Mouse (Mus musculus) forebrain, postnatal 0 days (tissue): ENCODE data around the gene Oxct2a. TPM values are rescaled to one million over a fixed set of nuclear protein-coding genes. Genes with fewer than 3 reads are reported as not detected.

ENCODE experiments used
- ATAC-seq: fragments of 200-750 bp; cut with Nextera tagmentation; 2 replicates; pipeline ENCODE4 v1.8.0; 2017; ENCODE audit warnings: mild to moderate bottlenecking, moderate library complexity
- DNase-seq: peaks from one replicate; pipeline ENCODE4 v3.0.0-alpha.2; 2015
- H3K27ac ChIP-seq: fragments of 300-500 bp; sonication (generic); 2 replicates; pipeline ENCODE4 v1.5.1; 2014; ENCODE audit warnings: low read depth, mild to moderate bottlenecking, antibody characterized with exemption, low read length, moderate library complexity, mixed read lengths
- H3K27me3 ChIP-seq: fragments of 300-500 bp; sonication (generic); 2 replicates; pipeline ENCODE4 v1.6.1; 2014; ENCODE audit warnings: mild to moderate bottlenecking, low read length, mixed read lengths; ENCODE audit not compliant: insufficient read depth
- H3K36me3 ChIP-seq: fragments of 300-500 bp; sonication (generic); 2 replicates; pipeline ENCODE4 v1.6.1; 2014; ENCODE audit warnings: mild to moderate bottlenecking, moderate library complexity; ENCODE audit not compliant: insufficient read depth
- H3K4me1 ChIP-seq: fragments of 300-500 bp; sonication (generic); 2 replicates; pipeline ENCODE4 v1.6.1; 2014; ENCODE audit warnings: antibody characterized with exemption; ENCODE audit not compliant: insufficient read depth
- H3K4me2 ChIP-seq: fragments of 300-500 bp; sonication (generic); 2 replicates; pipeline ENCODE4 v1.6.1; 2014; ENCODE audit warnings: low read depth, mild to moderate bottlenecking, moderate library complexity
- H3K4me3 ChIP-seq: fragments of 300-500 bp; sonication (generic); 2 replicates; pipeline ENCODE4 v1.5.1; 2014; ENCODE audit warnings: low read depth, low read length, mixed read lengths
- H3K9ac ChIP-seq: fragments of 300-500 bp; sonication (generic); 2 replicates; pipeline ENCODE4 v1.6.1; 2014; ENCODE audit warnings: mild to moderate bottlenecking
- H3K9me3 ChIP-seq: fragments of 300-500 bp; sonication (generic); 2 replicates; pipeline ENCODE4 v1.6.1; 2016; ENCODE audit warnings: low read length
- CTCF ChIP-seq: sonication (generic); IDR thresholded peaks from 2 replicates; pipeline ENCODE4 v1.5.1; 2016; ENCODE audit warnings: antibody characterized with exemption, control low read depth, low read depth
- WGBS: fragments of 180-500 bp; shearing (Covaris S2); extraction: QIAGEN DNeasy Blood & Tissue Kit; methylation state at CpG from one replicate; pipeline ENCODE4 v1.1.7; 2014; 5-methylcytosine and 5-hydroxymethylcytosine counted together
- polyA plus RNA-seq: library from polyadenylated mRNA; unstranded; fragments of >200 nt; fragmentation: Nextera tagmentation; extraction: Ambion mirVana; gene quantifications from 2 replicates; pipeline ENCODE4 v1.2.1, GENCODE M21; 2015
- total RNA-seq: library from RNA; depleted of rRNA; stranded (reverse); fragments of >200 nt; gene quantifications from 2 replicates; pipeline ENCODE4 v1.2.3, GENCODE M21; 2014

Gene Oxct2a
- total and polyA plus RNA-seq, 2 experiments from 2014 or later: 0.08 to 0.19 TPM

DNA sequence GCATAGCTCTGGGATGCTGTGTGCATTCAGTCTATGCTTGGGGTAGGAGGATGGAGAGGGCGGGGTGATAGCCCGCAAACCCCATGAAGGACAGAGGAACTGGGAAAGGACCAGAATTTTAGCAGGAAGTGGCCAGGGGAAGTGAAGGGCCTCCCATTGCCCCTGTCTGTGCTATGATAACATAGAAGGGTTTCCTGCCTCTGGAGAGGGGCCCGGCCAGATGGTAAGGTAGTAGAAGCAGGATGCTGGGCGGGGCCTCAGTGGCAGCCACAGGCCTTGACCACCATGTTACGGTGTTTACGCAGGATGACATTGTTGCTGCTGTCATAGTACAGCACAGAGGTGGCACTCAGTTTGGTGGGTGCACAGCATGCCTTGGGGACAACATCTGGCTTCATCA is 10.4 kb downstream of the Oxct2a start:
- no peak overlapping the region for H3K4me3 ChIP-seq
- H3K4me1 ChIP-seq: no peaks in the 10 kb centered on the region
- no peak for TF ChIP-seq CTCF
- H3K9ac ChIP-seq: no peak overlapping the region
- H3K4me2 ChIP-seq: no peak overlapping the region
- H3K27ac ChIP-seq: no peak overlapping the region
- 90% methylated on average over 6 of the region's 6 CpGs for WGBS
- H3K27me3 ChIP-seq: no peaks in the 10 kb centered on the region
- DNase-seq: no peak
- H3K9me3 ChIP-seq: no peaks in the 10 kb centered on the region
- no peak for ATAC-seq
- no peaks in the 10 kb centered on the region; the same call in 1 of the 2 replicates for H3K36me3 ChIP-seq

DNA sequence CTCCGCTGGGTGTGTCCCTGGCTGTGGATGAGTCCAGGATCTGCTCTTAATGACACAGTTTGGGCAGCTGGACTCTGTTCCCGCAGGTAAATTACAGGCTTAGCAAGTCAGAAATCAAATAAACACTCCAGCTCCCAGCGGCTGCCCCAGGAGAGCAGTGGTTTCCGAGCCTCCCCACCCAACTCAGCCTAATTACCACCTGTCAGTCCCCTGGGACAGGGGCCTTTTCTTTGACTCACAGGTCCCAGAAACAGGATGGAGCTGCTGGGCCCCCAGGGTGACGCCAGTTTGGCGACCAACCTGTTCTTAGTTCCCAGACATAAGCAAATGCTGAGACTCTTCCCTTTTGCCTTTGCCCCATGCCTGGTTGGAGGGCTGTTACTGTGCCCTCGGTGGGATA is 11.6 kb downstream of the Oxct2a start:
- H3K9me3 ChIP-seq: no peaks in the 10 kb centered on the region
- TF ChIP-seq CTCF: no peak
- no peak overlapping the region for H3K4me2 ChIP-seq
- no peak overlapping the region for H3K4me3 ChIP-seq
- no peaks in the 10 kb centered on the region; the same call in none of the 2 replicates for H3K36me3 ChIP-seq
- ATAC-seq (no peak), DNase-seq (no peak)
- H3K27ac ChIP-seq: no peak overlapping the region
- H3K9ac ChIP-seq: no peak overlapping the region
- H3K27me3 ChIP-seq: no peaks in the 10 kb centered on the region
- WGBS: 86% methylated on average over 7 of the region's 7 CpGs
- no peaks in the 10 kb centered on the region for H3K4me1 ChIP-seq

DNA sequence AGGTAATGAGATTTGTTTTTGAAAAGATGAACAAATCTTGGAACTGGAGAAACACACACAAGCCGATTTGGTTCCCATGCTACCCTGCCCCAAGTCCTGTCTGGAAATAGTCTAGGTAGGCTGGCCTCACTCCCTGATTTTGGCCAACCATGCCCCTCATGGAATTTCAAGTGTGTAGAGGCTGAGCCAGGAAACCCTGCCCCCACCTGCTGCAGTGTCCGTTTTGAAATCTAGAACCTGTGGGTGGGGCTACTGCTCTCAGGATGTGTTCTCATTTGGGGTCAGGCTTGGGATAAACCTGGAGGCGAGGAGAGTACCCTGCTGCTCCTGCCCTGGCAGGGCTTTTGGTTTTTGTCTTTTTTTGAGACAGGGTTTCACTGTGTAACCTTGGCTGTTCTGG is 15.1 kb downstream of the Oxct2a start:
- no peak for TF ChIP-seq CTCF

DNA sequence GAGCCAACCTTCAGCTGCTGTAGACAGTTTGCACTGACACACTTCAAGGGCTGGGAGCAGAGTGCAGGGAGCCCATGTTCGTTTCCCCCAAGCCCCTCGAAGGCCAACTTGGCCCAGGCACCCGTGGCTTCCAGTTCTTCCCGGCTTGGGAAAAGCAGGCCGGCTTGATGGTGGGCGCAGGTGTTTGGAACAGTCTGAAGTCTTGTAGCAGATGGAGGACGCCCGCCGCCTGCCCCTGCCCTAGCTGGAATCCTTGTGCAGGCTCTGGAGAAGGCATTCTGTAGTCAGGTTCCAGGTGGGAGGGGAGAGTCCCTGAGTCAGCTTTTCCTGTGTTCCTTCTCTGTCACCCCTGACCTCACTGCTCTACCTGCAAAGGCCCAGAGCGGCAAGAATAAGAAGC is 16.4 kb downstream of the Oxct2a start:
- no peak for ATAC-seq
- H3K9ac ChIP-seq: no peak overlapping the region
- H3K9me3 ChIP-seq: no peaks in the 10 kb centered on the region
- no peak overlapping the region for H3K27ac ChIP-seq
- H3K4me1 ChIP-seq: no peaks in the 10 kb centered on the region
- no peak for DNase-seq
- H3K36me3 ChIP-seq: peaks cover 13% of the 10 kb centered on the region
- WGBS: 81% methylated on average over 10 of the region's 10 CpGs
- H3K4me2 ChIP-seq: no peak overlapping the region
- no peak for TF ChIP-seq CTCF
- H3K4me3 ChIP-seq: no peak overlapping the region
- no peaks in the 10 kb centered on the region for H3K27me3 ChIP-seq

More for the DNA sequence above, 15.1 kb downstream of the Oxct2a start:
- 60% methylated on average over 3 of the region's 3 CpGs for WGBS
- no peak overlapping the region for H3K4me2 ChIP-seq
- ATAC-seq (no peak), DNase-seq (no peak)
- H3K9ac ChIP-seq: no peak overlapping the region
- H3K36me3 ChIP-seq: no peaks in the 10 kb centered on the region; the same call in none of the 2 replicates
- no peaks in the 10 kb centered on the region for H3K27me3 ChIP-seq
- H3K9me3 ChIP-seq: no peaks in the 10 kb centered on the region
- no peak overlapping the region for H3K27ac ChIP-seq
- H3K4me3 ChIP-seq: no peak overlapping the region
- H3K4me1 ChIP-seq: no peaks in the 10 kb centered on the region

DNA sequence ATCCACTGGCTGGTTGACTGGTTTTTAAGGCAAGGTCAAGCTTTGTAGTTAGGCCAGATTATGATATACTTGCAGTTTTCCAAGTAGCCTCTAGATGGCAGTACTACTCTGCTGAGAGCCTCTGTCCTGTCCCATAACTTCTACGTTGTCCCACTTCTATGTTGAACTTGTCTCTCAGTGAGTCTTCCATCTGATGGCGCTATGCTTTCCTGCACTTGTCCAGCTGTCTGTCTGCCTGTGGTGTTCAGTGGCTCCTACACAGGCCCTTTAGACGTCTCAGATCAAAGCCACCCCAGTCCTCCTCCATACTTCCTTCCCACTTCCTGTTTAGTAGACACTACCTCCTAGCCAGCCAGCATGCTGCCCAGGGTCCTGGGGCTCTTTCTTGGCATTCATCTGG is 17.6 kb downstream of the Oxct2a start:
- peak; percentile 48 for DNase-seq

DNA sequence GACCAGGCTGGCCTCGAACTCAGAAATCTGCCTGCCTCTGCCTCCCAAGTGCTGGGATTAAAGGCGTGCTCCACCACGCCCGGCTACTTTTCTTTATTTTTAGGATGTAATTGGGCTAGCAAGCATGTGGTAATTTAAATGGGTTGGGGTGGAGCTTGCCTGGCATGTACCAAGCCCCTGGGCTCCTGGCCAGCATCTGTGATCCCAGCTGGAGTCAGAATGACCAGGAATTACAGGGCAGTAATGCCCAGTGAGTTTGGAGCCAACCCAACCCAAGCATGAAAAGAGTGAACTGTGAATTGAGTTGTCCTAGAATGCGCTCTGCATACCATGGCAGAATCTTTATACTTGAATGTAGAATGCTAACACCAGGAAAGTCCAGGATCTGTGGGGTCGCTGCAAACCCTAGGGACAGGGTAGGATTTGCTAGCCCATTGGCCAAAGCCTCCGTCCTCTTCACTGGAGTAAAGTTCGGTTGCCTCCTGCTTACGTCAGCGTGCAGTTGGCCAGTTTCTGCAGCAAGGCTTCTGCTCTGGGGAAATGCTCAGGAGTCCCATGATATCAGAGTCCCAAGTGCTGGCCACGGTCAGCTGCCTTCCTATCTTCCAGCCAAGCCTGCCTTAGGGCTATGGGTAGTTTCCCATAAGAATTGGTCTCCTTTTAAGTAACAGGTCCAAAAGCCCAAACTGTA is 24.3 kb downstream of the Oxct2a start:
- Histone ChIP-seq H3K4me1 (no peaks in the 10 kb centered on the region), H3K9ac (no peak overlapping the region), H3K27me3 (no peaks in the 10 kb centered on the region), H3K4me2 (no peak overlapping the region), H3K4me3 (no peak overlapping the region), H3K27ac (no peak overlapping the region), H3K9me3 (no peaks in the 10 kb centered on the region), H3K36me3 (peaks cover 68% of the 10 kb centered on the region)
- 86% methylated on average over 11 of the region's 11 CpGs for WGBS
- ATAC-seq: no peak
- no peak for TF ChIP-seq CTCF
- no peak for DNase-seq

More for the DNA sequence above, 17.6 kb downstream of the Oxct2a start:
- peak; percentile 79 for TF ChIP-seq CTCF
- no peak overlapping the region for H3K27ac ChIP-seq
- H3K4me1 ChIP-seq: no peaks in the 10 kb centered on the region
- 50% methylated on average over 3 of the region's 3 CpGs for WGBS
- no peak overlapping the region for H3K4me3 ChIP-seq
- no peak overlapping the region for H3K9ac ChIP-seq
- peaks cover 17% of the 10 kb centered on the region for H3K36me3 ChIP-seq
- no peaks in the 10 kb centered on the region for H3K27me3 ChIP-seq
- no peaks in the 10 kb centered on the region for H3K9me3 ChIP-seq
- ATAC-seq: peak; percentile 34
- H3K4me2 ChIP-seq: no peak overlapping the region

DNA sequence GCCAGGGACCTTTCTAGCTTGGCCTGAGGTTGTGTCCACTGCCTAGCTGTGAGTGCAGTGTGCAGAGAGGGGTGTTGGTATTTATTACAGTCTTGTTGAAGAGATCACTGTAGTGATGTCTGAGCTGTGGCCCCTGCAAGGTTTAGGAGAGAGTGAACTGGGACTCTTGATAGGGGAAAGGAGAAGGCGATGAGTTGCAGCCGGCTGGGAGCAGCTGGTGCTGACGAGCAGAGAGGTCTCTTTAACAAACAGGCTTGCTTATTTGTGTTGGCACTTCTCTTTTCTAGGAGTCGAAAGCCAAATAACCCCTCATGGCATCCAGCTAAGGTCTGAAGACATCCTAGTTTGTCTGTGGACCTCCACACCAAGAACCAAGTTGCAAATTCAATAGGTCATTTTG is 25.2 kb downstream of the Oxct2a start:
- WGBS: 80% methylated on average over 4 of the region's 4 CpGs
- no peak for TF ChIP-seq CTCF
- no peak overlapping the region for H3K27ac ChIP-seq
- no peak overlapping the region for H3K4me2 ChIP-seq
- no peaks in the 10 kb centered on the region for H3K27me3 ChIP-seq
- H3K9me3 ChIP-seq: no peaks in the 10 kb centered on the region
- no peak overlapping the region for H3K9ac ChIP-seq
- ATAC-seq (no peak), DNase-seq (no peak)
- H3K4me1 ChIP-seq: no peaks in the 10 kb centered on the region
- H3K4me3 ChIP-seq: no peak overlapping the region
- peaks cover 75% of the 10 kb centered on the region for H3K36me3 ChIP-seq
